Mouse (Mus musculus): ENCODE measurements at regions not wholly inside any gene's neighbourhood (a gene's known extent, or its start where the extent isn't known, plus 50 kb on each side); places are given as distances from the start of the nearest gene placed in this dataset.
"Not testable (repeated sequence)": the region's sequence is repeated elsewhere in the genome, so short reads cannot be mapped to it uniquely, and the experiment has no call there.

- DNase-seq (ENCODE audit: low read depth, low spot score), result no peak
Observed at GRCm38 (mm10) chr17:15247546-15248416, 128.9 kb downstream of the Dll1 start.

- no peak for DNase-seq (ENCODE audit: low read depth, low spot score)
Observed at GRCm38 (mm10) chr17:15242976-15243635, 133.6 kb downstream of the Dll1 start.

DNA sequence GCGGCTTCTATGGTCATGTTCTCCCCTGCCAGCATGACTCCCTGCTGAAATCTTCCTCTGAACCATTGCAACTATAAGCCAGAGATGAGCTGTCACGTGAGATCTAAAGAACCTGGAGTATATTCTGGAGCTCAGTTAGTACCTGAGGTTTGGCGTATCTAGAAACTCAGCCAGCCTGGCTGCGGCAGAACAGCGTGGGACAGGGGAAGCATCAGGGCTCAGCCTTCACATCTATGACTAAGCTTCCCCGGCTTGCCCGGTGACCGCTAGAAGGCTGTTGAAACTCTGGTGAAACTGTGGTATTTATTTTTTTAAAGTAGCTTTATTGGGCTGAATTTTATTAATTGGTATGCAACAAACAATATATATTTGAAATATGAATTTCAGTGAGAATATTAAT is 134.3 kb downstream of the Dll1 start:
- DNase-seq (ENCODE audit: low read depth, low spot score), result no peak

GRCm38 (mm10) chr17:15241491-15241890 is 135.2 kb downstream of the Dll1 start:
- no peak for DNase-seq (ENCODE audit: low read depth, low spot score)

DNA sequence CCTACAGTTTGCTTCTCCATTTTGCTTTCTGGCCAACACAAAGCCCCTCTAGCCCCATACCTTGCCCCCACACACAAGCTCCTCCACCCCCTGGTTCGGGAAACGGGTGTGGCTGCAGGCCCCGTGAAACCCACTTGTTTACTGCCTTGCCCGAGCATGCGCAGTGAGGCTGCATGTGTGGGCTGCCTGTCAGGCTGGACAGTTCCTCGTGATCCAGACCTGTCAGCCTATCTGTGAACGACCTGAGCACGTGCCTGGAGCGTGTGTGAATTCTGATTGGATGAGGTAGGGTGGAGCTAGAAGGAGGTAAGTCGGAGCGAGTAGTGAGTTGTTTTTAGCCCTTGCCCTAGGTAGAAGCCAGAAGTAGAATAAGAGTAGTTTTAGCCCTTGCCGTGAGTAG is 136.0 kb downstream of the Dll1 start:
- DNase-seq (ENCODE audit: low read depth, low spot score), result not testable (repeated sequence)

DNA sequence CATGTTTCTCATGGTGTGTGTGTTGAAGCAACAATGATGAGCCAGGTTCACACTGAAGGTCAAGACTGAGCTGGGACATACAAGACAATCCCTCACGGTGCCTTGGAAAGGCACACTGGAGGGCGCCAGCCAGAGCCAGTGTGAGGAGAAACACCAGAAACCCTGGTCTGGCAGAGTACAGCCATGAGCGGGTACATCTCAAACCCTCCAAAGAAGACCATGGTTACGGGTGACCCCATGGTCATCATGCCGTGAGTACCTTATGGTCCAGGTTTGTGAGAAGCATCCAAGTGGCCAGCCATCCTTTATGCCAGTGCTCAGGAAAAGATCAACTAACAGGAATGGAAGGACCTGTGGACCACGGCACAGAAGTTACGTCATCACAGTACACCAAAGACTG is 136.7 kb downstream of the Dll1 start:
- no peak for DNase-seq (ENCODE audit: low read depth, low spot score)

DNA sequence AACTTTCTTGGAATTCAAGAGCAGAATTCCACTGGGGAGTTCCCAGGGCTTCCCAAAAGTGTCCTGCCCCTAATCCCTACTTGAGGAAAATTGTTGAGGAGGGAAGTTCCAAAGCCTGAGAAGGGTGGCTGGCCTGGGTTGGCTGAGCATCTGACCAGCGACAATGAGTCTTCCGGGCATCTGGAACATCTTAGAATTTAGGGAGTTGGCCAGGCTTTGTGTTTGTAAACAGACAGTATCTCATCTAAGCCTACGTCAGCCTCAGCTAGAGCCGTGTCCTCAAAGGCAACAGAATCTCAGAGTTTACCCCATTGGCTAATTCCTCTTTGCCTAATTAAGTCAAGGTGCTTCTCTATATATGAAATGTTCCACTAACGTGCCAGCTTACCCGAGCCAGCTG is 141.6 kb downstream of the Dll1 start:
- no peak for DNase-seq (ENCODE audit: low read depth, low spot score)

DNA sequence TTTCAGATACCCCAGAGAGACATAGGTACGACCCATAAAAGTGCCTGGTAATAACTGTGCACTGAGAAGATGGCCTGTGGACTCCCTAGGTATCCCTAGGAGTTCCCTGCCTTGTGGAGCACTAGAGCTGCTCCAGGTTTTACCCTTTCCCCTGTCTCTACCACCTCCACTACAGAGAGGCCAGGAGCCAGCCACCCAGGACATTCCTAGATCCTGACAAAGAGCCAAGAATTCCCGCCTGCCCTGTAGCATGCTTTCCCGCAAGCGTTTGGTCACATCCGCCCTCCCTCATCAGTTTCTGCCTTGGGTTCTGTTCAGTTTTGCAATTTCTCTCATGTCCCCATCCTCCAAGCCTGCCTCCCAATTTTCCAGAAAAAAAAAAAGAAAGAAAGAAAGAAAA is 145.5 kb downstream of the Dll1 start:
- DNase-seq (ENCODE audit: low read depth, low spot score), result no peak

DNA sequence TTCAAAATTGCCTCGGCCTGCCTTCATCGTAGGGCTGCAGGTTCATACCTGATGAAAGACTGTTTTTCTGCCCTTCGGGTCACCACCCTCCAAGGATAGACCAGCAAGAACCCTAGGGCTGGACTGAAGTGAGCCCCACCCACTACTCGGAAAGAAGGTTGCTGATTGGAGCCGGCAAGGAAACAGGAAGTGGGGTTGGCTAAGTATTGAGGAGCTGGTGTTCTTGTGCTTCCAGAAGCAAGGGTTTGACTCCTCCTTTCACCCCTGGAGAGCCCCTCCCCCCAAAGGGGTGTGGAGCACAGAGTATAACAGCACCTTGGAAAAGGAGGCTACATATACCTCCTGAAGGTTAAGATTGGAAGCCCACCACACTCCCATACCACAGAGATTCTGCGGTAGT is 147.5 kb downstream of the Dll1 start:
- no peak for DNase-seq (ENCODE audit: low read depth, low spot score)

DNA sequence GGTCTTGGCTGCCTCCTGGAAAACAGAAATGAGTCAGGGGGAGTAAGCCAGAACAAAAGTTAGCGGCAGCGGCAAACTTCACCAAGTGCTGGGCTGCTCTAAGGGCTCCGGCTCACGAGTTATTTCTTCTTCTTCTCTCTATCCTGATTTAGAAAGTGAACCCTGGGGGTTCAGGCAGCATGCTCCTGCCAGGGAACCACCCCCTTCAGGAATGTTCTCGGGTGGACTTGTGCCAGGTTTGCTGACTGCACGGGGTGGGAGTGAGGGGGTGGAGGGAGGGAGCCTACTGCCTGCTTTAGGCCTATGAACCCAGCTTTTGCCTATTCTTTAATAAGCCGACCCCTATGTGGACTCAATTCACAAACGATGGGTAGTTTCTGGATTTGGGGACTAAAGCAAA is 148.6 kb downstream of the Dll1 start:
- DNase-seq (ENCODE audit: low read depth, low spot score), result no peak

- no peak for DNase-seq (ENCODE audit: low read depth, low spot score)
Observed at GRCm38 (mm10) chr17:15223826-15224225, 152.8 kb downstream of the Dll1 start.

DNA sequence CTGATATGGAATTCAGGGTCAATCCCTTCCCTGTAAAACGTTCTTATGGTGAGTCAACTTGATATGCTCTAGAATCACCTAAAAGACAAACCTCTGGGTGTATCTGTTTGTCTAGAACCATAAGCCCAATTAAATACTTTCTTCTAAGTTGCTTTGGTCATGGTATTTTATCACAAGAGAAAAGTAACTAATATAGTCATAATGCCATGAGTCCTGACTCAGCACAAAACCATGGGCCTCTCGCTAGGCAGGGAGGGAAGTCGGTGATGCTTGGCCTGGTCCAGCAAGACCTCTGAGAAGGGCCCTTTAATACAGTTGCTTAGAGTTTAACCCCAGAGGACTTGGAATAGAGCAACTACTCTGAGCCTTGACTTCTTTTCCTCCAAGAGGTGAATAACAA is 153.7 kb downstream of the Dll1 start:
- DNase-seq (ENCODE audit: low read depth, low spot score), result no peak

GRCm38 (mm10) chr17:15214157-15214685 is 162.5 kb downstream of the Dll1 start:
- no peak for DNase-seq (ENCODE audit: low read depth, low spot score)

GRCm38 (mm10) chr17:15208808-15209173 is 167.5 kb upstream of the Gm3448 start:
- no peak for DNase-seq (ENCODE audit: low read depth, low spot score)

- peak; percentile 60 for DNase-seq (ENCODE audit: low read depth, low spot score)
Observed at GRCm38 (mm10) chr17:15208030-15208807, 166.9 kb upstream of the Gm3448 start.

DNA sequence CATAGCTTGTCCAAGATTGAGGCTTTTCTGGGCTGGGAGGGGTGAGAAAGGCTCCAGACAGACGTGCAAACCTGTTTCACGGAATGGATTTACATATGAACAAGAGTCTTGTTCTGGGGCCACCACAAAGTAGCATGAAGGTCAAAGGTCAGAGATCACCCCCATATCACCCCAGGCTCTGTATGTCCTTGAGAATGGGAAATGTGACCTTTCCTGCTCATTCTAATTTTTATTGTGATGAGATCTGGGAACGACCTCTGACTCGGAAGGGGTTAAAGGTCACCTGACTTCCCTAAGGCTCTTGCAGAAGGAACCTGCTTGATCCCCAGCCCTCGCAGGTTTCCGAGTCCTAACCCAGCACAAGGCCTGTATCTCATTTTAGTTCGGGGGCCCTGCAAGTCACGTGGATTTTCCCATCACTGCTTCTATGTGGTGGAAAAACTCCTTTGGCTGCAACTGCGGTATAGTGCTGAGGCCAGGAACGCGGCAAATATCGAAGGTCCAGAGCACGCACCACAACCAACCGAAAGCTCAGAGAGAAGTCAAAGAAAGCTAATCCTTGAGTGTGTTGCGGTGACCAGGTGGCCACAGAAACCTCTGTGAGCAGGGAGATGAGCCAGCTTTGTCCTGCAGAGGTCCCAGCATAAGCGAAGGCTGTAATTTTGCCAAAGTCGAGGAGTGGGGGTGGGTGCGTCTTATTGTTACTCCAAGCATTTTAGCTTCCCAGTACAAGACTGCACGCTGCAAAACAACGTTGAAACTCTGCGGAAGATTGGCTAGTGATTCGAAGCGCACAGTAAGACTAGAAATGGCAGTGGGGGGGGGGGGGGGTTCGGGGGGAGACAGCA is 166.1 kb upstream of the Gm3448 start:
- DNase-seq (ENCODE audit: low read depth, low spot score), result peak; percentile 26

GRCm38 (mm10) chr17:15205799-15206198 is 164.5 kb upstream of the Gm3448 start:
- no peak for DNase-seq (ENCODE audit: low read depth, low spot score)

- no peak for DNase-seq (ENCODE audit: low read depth, low spot score)
Observed at GRCm38 (mm10) chr17:15204524-15204923, 163.2 kb upstream of the Gm3448 start.

- no peak for DNase-seq (ENCODE audit: low read depth, low spot score)
Observed at GRCm38 (mm10) chr17:15199235-15199634, 157.9 kb upstream of the Gm3448 start.

DNA sequence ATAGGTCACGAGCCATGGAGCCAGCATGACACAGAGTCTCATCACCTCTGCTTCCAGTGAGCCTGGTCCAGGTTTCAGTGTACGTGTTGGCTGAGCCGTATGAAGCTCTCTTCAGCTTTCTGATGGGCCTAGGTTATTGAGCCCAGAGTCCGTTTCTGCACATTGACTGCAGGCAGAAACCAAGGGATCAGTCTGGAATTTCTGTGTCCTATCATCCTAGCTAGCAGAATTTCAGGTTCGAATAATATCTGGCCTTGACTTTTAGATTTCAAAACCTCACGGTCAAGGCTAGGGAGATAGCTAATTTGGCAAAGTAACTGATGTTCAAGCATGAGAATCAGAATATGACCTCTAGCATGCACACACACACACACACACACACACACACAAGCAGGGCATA is 156.0 kb upstream of the Gm3448 start:
- no peak for DNase-seq (ENCODE audit: low read depth, low spot score)

- DNase-seq (ENCODE audit: low read depth, low spot score), result no peak
Observed at GRCm38 (mm10) chr17:15195819-15196218, 154.5 kb upstream of the Gm3448 start.
